Mouse (Mus musculus) hindbrain, embryonic 12.5 days (tissue): ENCODE data around the gene Rbm43. TPM values are rescaled to one million over a fixed set of nuclear protein-coding genes. Genes with fewer than 3 reads are reported as not detected.

ENCODE experiments used
- ATAC-seq: fragments of 200-750 bp; cut with Nextera tagmentation; 2 replicates; pipeline ENCODE4 v1.8.0; 2017; ENCODE audit warnings: moderate TSS enrichment; ENCODE audit not compliant: low FRiP score
- H3K27ac ChIP-seq: fragments of 300-500 bp; sonication (generic); 2 replicates; pipeline ENCODE4 v1.5.1; 2016; ENCODE audit warnings: mild to moderate bottlenecking
- H3K27me3 ChIP-seq: fragments of 300-500 bp; sonication (generic); 2 replicates; pipeline ENCODE4 v1.6.1; 2016; ENCODE audit warnings: mild to moderate bottlenecking
- H3K36me3 ChIP-seq: fragments of 300-500 bp; sonication (generic); 2 replicates; pipeline ENCODE4 v1.6.1; 2016; ENCODE audit warnings: mild to moderate bottlenecking
- H3K4me1 ChIP-seq: fragments of 300-500 bp; sonication (generic); 2 replicates; pipeline ENCODE4 v1.6.1; 2016
- H3K4me2 ChIP-seq: fragments of 300-500 bp; sonication (generic); replicated peaks from 2 replicates; pipeline ENCODE4 v1.6.1; 2016; ENCODE audit warnings: mild to moderate bottlenecking
- H3K4me3 ChIP-seq: fragments of 300-500 bp; sonication (generic); 2 replicates; pipeline ENCODE4 v1.5.1; 2016; ENCODE audit warnings: mild to moderate bottlenecking
- H3K9ac ChIP-seq: fragments of 300-500 bp; sonication (generic); 2 replicates; pipeline ENCODE4 v1.6.1; 2016; ENCODE audit warnings: mild to moderate bottlenecking, moderate library complexity
- H3K9me3 ChIP-seq: fragments of 300-500 bp; sonication (generic); replicated peaks from 2 replicates; pipeline ENCODE4 v1.6.1; 2016; ENCODE audit warnings: mild to moderate bottlenecking
- WGBS: fragments of 180-500 bp; shearing (Covaris S2); methylation state at CpG from one replicate; pipeline ENCODE4 v1.1.7; 2016; 5-methylcytosine and 5-hydroxymethylcytosine counted together
- polyA plus RNA-seq: library from polyadenylated mRNA; unstranded; fragments of >200 nt; fragmentation: Nextera tagmentation; extraction: Ambion mirVana; gene quantifications from 2 replicates; pipeline ENCODE4 v1.2.1, GENCODE M21; 2016

Gene Rbm43
- polyA plus RNA-seq, 1 experiment from 2014 or later = 7.5 TPM

DNA sequence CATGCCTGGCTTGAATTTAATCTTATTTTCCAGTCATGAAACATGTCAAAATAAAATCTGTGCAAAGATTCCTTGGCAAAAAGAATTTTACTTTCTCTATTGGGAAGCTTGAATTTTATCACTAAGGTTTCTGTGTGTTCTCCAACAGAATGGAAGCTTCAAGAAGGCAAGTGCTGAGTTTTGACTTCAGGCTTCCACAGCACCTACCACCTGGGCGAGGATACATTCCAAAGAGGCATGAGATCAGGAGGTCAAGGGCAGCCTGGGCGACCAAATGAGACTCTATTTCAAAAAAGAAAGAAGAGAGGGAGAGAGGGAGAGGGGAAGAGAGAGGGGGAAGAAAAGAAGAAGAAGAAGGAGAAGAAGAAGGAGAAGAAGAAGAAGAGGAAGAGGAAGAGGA is 10.8 kb upstream of the Rbm43 start:
- 0 out of 2 replicates have a peak, but pooled peaks cover 6% of the 10 kb centered on the region for H3K9me3 ChIP-seq
- H3K36me3 ChIP-seq = no peaks in the 10 kb centered on the region
- no peak overlapping the region for H3K4me2 ChIP-seq
- no peaks in the 10 kb centered on the region for H3K4me1 ChIP-seq
- H3K27ac ChIP-seq = no peak overlapping the region
- H3K27me3 ChIP-seq = no peaks in the 10 kb centered on the region
- no peak overlapping the region for H3K4me3 ChIP-seq
- WGBS = 59% methylated on average over 2 of the region's 2 CpGs
- ATAC-seq = no peak
- no peak overlapping the region for H3K9ac ChIP-seq

DNA sequence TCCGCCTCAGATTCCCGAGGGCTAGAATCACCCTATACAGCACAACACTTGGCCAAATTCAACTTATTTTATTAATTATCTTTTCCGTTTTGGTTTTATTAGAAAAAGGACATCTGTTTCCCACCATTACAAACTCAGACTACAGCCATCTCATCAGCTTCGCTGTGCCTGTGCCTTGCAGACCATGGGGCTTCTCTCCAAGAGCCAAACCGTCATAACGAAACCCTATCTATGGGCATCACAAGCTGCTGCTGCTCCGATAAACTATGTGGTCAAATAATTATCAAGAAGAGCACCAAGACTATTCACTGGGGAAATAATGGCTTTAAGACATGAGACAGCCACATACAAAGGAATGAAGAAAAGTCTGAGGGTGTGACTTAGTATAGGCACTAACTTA is 6.9 kb upstream of the Rbm43 start:
- H3K9ac ChIP-seq = no peak overlapping the region
- no peak for ATAC-seq
- H3K27me3 ChIP-seq = no peaks in the 10 kb centered on the region
- no peaks in the 10 kb centered on the region for H3K36me3 ChIP-seq
- no peaks in the 10 kb centered on the region for H3K4me1 ChIP-seq
- H3K9me3 ChIP-seq = 0 out of 2 replicates have a peak, but pooled peaks cover 6% of the 10 kb centered on the region
- no peak overlapping the region for H3K4me2 ChIP-seq
- no peak overlapping the region for H3K27ac ChIP-seq
- no peak overlapping the region for H3K4me3 ChIP-seq
- WGBS = 91% methylated on average over 7 of the region's 7 CpGs

DNA sequence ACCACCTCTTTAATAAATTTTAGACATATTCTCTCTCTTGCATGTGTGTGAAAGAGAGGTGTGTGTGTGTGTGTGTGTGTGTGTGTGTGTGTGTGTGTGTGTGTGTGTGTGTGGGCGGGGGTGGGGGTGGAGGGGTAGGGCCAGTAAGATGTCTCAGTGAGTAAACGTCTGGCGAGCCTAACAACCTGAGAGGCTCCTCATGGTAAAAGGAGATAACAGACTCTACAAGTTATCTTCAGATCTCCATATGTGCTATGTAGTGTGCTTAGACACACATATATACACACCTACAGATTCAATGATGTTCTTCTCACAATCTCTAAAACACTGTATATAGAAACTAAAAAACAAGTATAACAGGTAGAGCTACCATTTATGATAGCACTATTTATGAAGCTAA is 3.8 kb upstream of the Rbm43 start:
- Histone ChIP-seq H3K4me3 (no peak overlapping the region), H3K27ac (no peak overlapping the region), H3K4me2 (no peak overlapping the region), H3K9ac (no peak overlapping the region), H3K27me3 (peaks cover 5% of the 10 kb centered on the region; the same call in 1 of the 2 replicates), H3K36me3 (no peaks in the 10 kb centered on the region), H3K4me1 (peaks cover 2% of the 10 kb centered on the region; the same call in 1 of the 2 replicates), H3K9me3 (0 out of 2 replicates have a peak, but pooled peaks cover 5% of the 10 kb centered on the region)
- 72% methylated on average over 2 of the region's 3 CpGs for WGBS
- ATAC-seq = no peak

DNA sequence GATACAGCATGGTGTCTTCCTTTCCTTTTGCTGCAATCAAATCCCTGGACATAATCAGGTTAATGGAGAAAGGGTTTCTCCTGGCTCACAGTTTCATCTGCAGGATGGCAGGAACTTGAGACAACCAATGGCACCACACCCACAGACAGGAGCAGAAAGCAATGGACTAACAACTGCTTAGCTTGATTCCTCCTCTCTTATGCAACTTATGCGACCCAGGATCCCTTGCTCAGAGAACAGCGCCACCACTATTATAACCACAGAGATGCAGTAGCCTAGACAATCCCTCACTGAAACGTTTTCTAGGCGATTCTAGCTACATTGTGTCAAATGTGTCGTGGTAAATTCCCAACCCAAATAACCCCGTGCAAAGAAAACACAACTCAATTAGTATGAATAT is 2.0 kb upstream of the Rbm43 start:
- no peak for ATAC-seq
- WGBS = 71% methylated on average over 6 of the region's 6 CpGs
- Histone ChIP-seq H3K27ac (no peak overlapping the region), H3K9me3 (no peaks in the 10 kb centered on the region), H3K4me1 (peaks cover 2% of the 10 kb centered on the region; the same call in 1 of the 2 replicates), H3K4me2 (no peak overlapping the region), H3K4me3 (no peak overlapping the region), H3K27me3 (peaks cover 5% of the 10 kb centered on the region; the same call in 1 of the 2 replicates), H3K9ac (no peak overlapping the region), H3K36me3 (no peaks in the 10 kb centered on the region)

DNA sequence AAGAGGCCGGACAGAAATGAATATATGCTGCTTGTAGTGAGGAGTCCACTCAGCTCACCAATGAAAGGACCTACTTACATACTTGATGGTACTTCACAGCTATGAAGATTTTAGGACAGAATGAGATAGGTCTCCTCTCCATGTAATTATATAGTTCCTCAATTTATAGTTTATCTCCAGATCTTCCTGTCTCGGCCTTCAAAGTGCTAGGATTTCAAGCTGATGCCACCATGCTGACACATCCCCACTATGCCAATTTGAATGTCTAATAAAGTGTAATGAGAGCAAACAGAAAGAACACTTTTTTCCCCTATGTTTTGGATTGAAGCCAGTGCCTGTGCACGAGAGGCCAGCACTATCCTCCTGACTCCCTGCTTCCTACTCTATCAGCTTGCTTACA is 1.6 kb upstream of the Rbm43 start:
- Histone ChIP-seq H3K36me3 (no peaks in the 10 kb centered on the region), H3K27ac (no peak overlapping the region), H3K27me3 (peaks cover 5% of the 10 kb centered on the region; the same call in 1 of the 2 replicates), H3K4me3 (no peak overlapping the region), H3K9me3 (no peaks in the 10 kb centered on the region), H3K4me1 (peaks cover 2% of the 10 kb centered on the region; the same call in 1 of the 2 replicates), H3K9ac (no peak overlapping the region), H3K4me2 (no peak overlapping the region)
- 89% methylated on average over 3 of the region's 3 CpGs for WGBS
- ATAC-seq = no peak

- peaks cover 5% of the 10 kb centered on the region; the same call in 1 of the 2 replicates for H3K27me3 ChIP-seq
- no peak for ATAC-seq
- WGBS = 91% methylated on average over 7 of the region's 7 CpGs
- peaks cover 2% of the 10 kb centered on the region; the same call in 1 of the 2 replicates for H3K4me1 ChIP-seq
- H3K36me3 ChIP-seq = no peaks in the 10 kb centered on the region
- no peak overlapping the region for H3K9ac ChIP-seq
- no peaks in the 10 kb centered on the region for H3K9me3 ChIP-seq
- H3K27ac ChIP-seq = no peak overlapping the region
- no peak overlapping the region for H3K4me3 ChIP-seq
- H3K4me2 ChIP-seq = no peak overlapping the region
Observed at GRCm38 (mm10) chr2:51935921-51936320, 958 bp upstream of the Rbm43 start.

- Histone ChIP-seq H3K27me3 (peaks cover 5% of the 10 kb centered on the region; the same call in 1 of the 2 replicates), H3K4me3 (no peak overlapping the region), H3K36me3 (no peaks in the 10 kb centered on the region), H3K9ac (no peak overlapping the region), H3K4me2 (peak overlapping the region; percentile 84; the same call in 1 of the 2 replicates), H3K27ac (no peak overlapping the region), H3K4me1 (peaks cover 2% of the 10 kb centered on the region; the same call in 1 of the 2 replicates), H3K9me3 (no peaks in the 10 kb centered on the region)
- WGBS = 64% methylated on average over 11 of the region's 12 CpGs
- ATAC-seq = no peak
Observed at GRCm38 (mm10) chr2:51933341-51934134, 1.4 kb downstream of the Rbm43 start.

- peaks cover 5% of the 10 kb centered on the region; the same call in 1 of the 2 replicates for H3K27me3 ChIP-seq
- no peak for ATAC-seq
- 96% methylated on average over 7 of the region's 7 CpGs for WGBS
- H3K36me3 ChIP-seq = no peaks in the 10 kb centered on the region
- H3K27ac ChIP-seq = no peak overlapping the region
- peaks cover 2% of the 10 kb centered on the region; the same call in 1 of the 2 replicates for H3K4me1 ChIP-seq
- no peak overlapping the region for H3K4me2 ChIP-seq
- H3K9me3 ChIP-seq = no peaks in the 10 kb centered on the region
- H3K9ac ChIP-seq = no peak overlapping the region
- H3K4me3 ChIP-seq = no peak overlapping the region
Observed at GRCm38 (mm10) chr2:51931241-51931640, 3.7 kb downstream of the Rbm43 start.

GRCm38 (mm10) chr2:51914944-51915680 is 19.9 kb downstream of the Rbm43 start:
- Histone ChIP-seq H3K4me3 (no peak overlapping the region), H3K4me2 (no peak overlapping the region), H3K9ac (no peak overlapping the region), H3K4me1 (peaks cover 5% of the 10 kb centered on the region; the same call in 1 of the 2 replicates), H3K36me3 (no peaks in the 10 kb centered on the region), H3K27me3 (no peaks in the 10 kb centered on the region), H3K9me3 (no peaks in the 10 kb centered on the region), H3K27ac (no peak overlapping the region)
- 7% methylated on average over 5 of the region's 5 CpGs for WGBS
- peak; percentile 85 for ATAC-seq

- H3K27ac ChIP-seq = no peak overlapping the region
- no peaks in the 10 kb centered on the region for H3K36me3 ChIP-seq
- peaks cover 5% of the 10 kb centered on the region; the same call in 1 of the 2 replicates for H3K4me1 ChIP-seq
- H3K4me2 ChIP-seq = no peak overlapping the region
- ATAC-seq = no peak
- H3K9ac ChIP-seq = no peak overlapping the region
- H3K4me3 ChIP-seq = no peak overlapping the region
- no peaks in the 10 kb centered on the region for H3K27me3 ChIP-seq
- no peaks in the 10 kb centered on the region for H3K9me3 ChIP-seq
- 58% methylated on average over 7 of the region's 7 CpGs for WGBS
Observed at GRCm38 (mm10) chr2:51914532-51914931, 20.4 kb downstream of the Rbm43 start.

- Histone ChIP-seq H3K36me3 (no peaks in the 10 kb centered on the region), H3K9me3 (no peaks in the 10 kb centered on the region), H3K27me3 (no peaks in the 10 kb centered on the region), H3K4me2 (no peak overlapping the region), H3K27ac (no peak overlapping the region), H3K4me3 (no peak overlapping the region), H3K4me1 (peaks cover 5% of the 10 kb centered on the region; the same call in 1 of the 2 replicates), H3K9ac (no peak overlapping the region)
- no peak for ATAC-seq
- 34% methylated on average over 6 of the region's 6 CpGs for WGBS
Observed at GRCm38 (mm10) chr2:51912740-51913139, 22.2 kb downstream of the Rbm43 start.

- H3K4me1 ChIP-seq = peaks cover 9% of the 10 kb centered on the region; the same call in 1 of the 2 replicates
- H3K27me3 ChIP-seq = no peaks in the 10 kb centered on the region
- no peak overlapping the region for H3K9ac ChIP-seq
- H3K4me2 ChIP-seq = no peak overlapping the region
- WGBS = 89% methylated on average over 2 of the region's 2 CpGs
- ATAC-seq = no peak
- no peaks in the 10 kb centered on the region for H3K36me3 ChIP-seq
- H3K4me3 ChIP-seq = no peak overlapping the region
- no peaks in the 10 kb centered on the region for H3K9me3 ChIP-seq
- no peak overlapping the region for H3K27ac ChIP-seq
Observed at GRCm38 (mm10) chr2:51911864-51912263, 23.1 kb downstream of the Rbm43 start.
